In the genomic region with DNA sequence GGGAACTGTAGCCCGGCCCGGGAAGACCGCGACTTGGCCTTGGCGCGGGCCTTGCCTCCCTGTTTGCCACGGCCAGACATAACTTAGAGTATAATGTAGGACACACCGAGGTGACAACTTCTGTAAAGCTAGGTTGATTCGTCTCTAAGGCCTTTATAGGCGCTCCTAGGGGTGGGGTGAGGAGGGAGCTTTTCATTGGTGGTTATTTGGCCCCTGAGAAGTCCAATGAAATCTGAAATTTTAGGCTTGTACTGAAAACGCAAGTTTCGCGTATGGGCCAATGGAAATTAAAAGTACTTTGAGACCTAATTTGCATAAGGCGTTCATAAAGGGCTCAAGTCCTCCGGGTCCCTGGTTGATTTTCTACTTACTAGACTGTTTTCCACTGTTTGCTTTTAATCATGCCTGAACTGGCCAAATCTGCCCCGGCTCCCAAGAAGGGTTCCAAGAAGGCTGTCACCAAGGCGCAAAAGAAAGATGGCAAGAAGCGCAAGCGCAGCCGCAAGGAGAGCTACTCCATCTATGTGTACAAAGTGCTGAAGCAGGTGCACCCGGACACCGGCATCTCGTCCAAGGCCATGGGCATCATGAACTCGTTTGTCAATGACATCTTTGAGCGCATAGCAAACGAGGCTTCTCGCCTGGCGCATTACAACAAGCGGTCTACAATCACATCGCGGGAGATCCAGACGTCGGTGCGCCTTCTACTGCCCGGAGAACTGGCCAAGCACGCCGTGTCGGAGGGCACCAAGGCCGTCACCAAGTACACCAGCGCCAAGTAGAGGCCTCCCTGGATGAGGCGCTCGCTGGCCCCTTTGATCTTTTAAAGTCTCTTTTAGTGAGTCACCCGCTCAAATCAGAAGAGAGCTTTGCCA, we compare ENCODE assay signal across 8 mouse cellular contexts. TPM values are rescaled to one million over a fixed set of nuclear protein-coding genes. Genes with fewer than 3 reads are reported as not detected.
A peak's percentile ranks its signal among the peaks of the same experiment; 100 is the strongest.
DNase-seq lines count a peak whose midpoint lies in the region; ATAC-seq lines count a peak whose summit lies in the region.

A gene (minus strand): TSS at position 116 of the 875 bp plus-strand sequence.
A gene (plus strand): TSS at position 355 of the 875 bp plus-strand sequence.

- peak within 1 kb of the TSS; percentile 79 for H3K9ac ChIP-seq in hindbrain, embryonic 15.5 days

- peak; percentile 88 for ATAC-seq in hindbrain, embryonic 15.5 days (ENCODE audit: low FRiP score, low read depth)

- DNase-seq in ZHBTc4 (ENCODE audit: low read depth, low spot score), result peak; percentile 91
- DNase-seq in cerebellum, postnatal 4 days (ENCODE audit: low spot score in 2 of 2), result peak; percentile 37 to 47
- peak; percentile 88 to 93 for DNase-seq in frontal cortex, postnatal 36 days (ENCODE audit: low spot score in 2 of 2)
- peak; percentile 85 to 89 for DNase-seq in layer of hippocampus, postnatal 36 days
- peak; percentile 96 for DNase-seq in lung, postnatal 25 days (ENCODE audit: low spot score)
- DNase-seq in retina, embryonic 14.5 days (ENCODE audit: low spot score), result peak; percentile 88
- peak; percentile 84 to 88 for DNase-seq in thymus, postnatal 36 days

- WGBS in hindbrain, embryonic 15.5 days, result under 1% methylated on average over 43 of the region's 43 CpGs

- H3K4me2 ChIP-seq in hindbrain, embryonic 15.5 days, result peak within 1 kb of the TSS; percentile 86

- peak within 1 kb of the TSS; percentile 97 for H3K27ac ChIP-seq in hindbrain, embryonic 15.5 days (replicated peaks)

- H3K4me3 ChIP-seq in hindbrain, embryonic 15.5 days, result peak within 1 kb of the TSS; percentile 59

- peaks cover 27% of the 10 kb centered on the region for H3K4me1 ChIP-seq in hindbrain, embryonic 15.5 days (replicated peaks)

- H3K36me3 ChIP-seq in hindbrain, embryonic 15.5 days, result no peaks in the 10 kb centered on the region

- H3K9me3 ChIP-seq in hindbrain, embryonic 15.5 days, result no peaks in the 10 kb centered on the region

- no peaks in the 10 kb centered on the region for H3K27me3 ChIP-seq in hindbrain, embryonic 15.5 days

RNA-seq across cellular contexts. Expression of the first gene that starts in this region (rescaled TPM):
- 2.0 and 2.9 TPM in 2 replicates for polyA plus RNA-seq in hindbrain, embryonic 15.5 days (2015; fragmentation: Nextera tagmentation; extraction: Ambion mirVana)
- 10 to 100 TPM; 20.0 to 22.5 TPM for total RNA-seq in layer of hippocampus, postnatal 36 days (2021)

RNA-seq across cellular contexts. Expression of the second gene that starts in this region (rescaled TPM):
- 4.6 and 4.7 TPM in 2 replicates for polyA plus RNA-seq in hindbrain, embryonic 15.5 days (2015; fragmentation: Nextera tagmentation; extraction: Ambion mirVana)
- 1 to 10 TPM; 6.9 to 7.1 TPM for total RNA-seq in layer of hippocampus, postnatal 36 days (2021)

Comparison
In these comparisons a context has a peak if more than half of its experiments do, and no peak if none do; other contexts are left out.
1. Peak in every context shown above with its lines: DNase-seq, ATAC-seq, H3K4me3 ChIP-seq and H3K27ac ChIP-seq.
2. DNase-seq: peak in every context shown above with its lines; median percentile 96 in lung, postnatal 25 days; 91 in ZHBTc4; 90 in frontal cortex, postnatal 36 days; 88 in retina, embryonic 14.5 days; 87 in layer of hippocampus, postnatal 36 days; 86 in thymus, postnatal 36 days; 42 in cerebellum, postnatal 4 days.